Mouse (Mus musculus) spleen, adult 2 months (tissue): ENCODE results near the gene Gdpd5.

Experiments
- CTCF ChIP-seq: fragments of 200-500 bp; IDR thresholded peaks from 2 replicates; pipeline ENCODE4 v1.5.1; 2011; ENCODE audit warnings: mild to moderate bottlenecking, inconsistent platforms; ENCODE audit not compliant: insufficient read depth, insufficient read length, insufficient replicate concordance; ENCODE audit errors: extremely low read depth
- POLR2A ChIP-seq: fragments of 200-500 bp; IDR thresholded peaks from 2 replicates; pipeline ENCODE4 v1.6.1; 2011; ENCODE audit warnings: low read depth, low read length, inconsistent platforms

GRCm38 (mm10) chr7:99407598-99407997 lies 26.4 kb downstream of the Gdpd5 start:
- TF ChIP-seq POLR2A: no peak
- no peak for TF ChIP-seq CTCF
